Mouse (Mus musculus) NIH3T3 (cell line): ENCODE data around the gene Tox3.

ENCODE experiments used
- DNase-seq: peaks from one replicate; pipeline ENCODE4 v3.0.0-alpha.2; 2012; ENCODE audit warnings: low read depth

Gene Tox3

GRCm38 (mm10) chr8:90348178-90348925, at the start of gene Tox3:
Gene Tox3 (minus strand): TSS chr8:90348343.
- no peak for DNase-seq

GRCm38 (mm10) chr8:90392643-90393042, 44.5 kb upstream of the Tox3 start:
- DNase-seq = no peak

GRCm38 (mm10) chr8:90391483-90392074, 43.4 kb upstream of the Tox3 start:
- DNase-seq = no peak

- DNase-seq = no peak
Observed at GRCm38 (mm10) chr8:90390827-90391226, 42.7 kb upstream of the Tox3 start.

- no peak for DNase-seq
Observed at GRCm38 (mm10) chr8:90379064-90379463, 30.9 kb upstream of the Tox3 start.

GRCm38 (mm10) chr8:90378036-90378435, 29.9 kb upstream of the Tox3 start:
- DNase-seq = no peak

GRCm38 (mm10) chr8:90371611-90372222, 23.6 kb upstream of the Tox3 start:
- DNase-seq = no peak

GRCm38 (mm10) chr8:90369876-90370275, 21.7 kb upstream of the Tox3 start:
- DNase-seq = no peak

- no peak for DNase-seq
Observed at GRCm38 (mm10) chr8:90356729-90357128, 8.6 kb upstream of the Tox3 start.

- no peak for DNase-seq
Observed at GRCm38 (mm10) chr8:90354782-90355181, 6.6 kb upstream of the Tox3 start.

GRCm38 (mm10) chr8:90353960-90354540, 5.9 kb upstream of the Tox3 start:
- DNase-seq = no peak

- DNase-seq = no peak
Observed at GRCm38 (mm10) chr8:90353499-90353898, 5.4 kb upstream of the Tox3 start.

- DNase-seq = no peak
Observed at GRCm38 (mm10) chr8:90352991-90353390, 4.8 kb upstream of the Tox3 start.

- DNase-seq = no peak
Observed at GRCm38 (mm10) chr8:90349709-90350562, 1.8 kb upstream of the Tox3 start.

- no peak for DNase-seq
Observed at GRCm38 (mm10) chr8:90348926-90349683, 962 bp upstream of the Tox3 start.

GRCm38 (mm10) chr8:90347581-90348177, 464 bp downstream of the Tox3 start:
- DNase-seq = no peak

GRCm38 (mm10) chr8:90346880-90347535, 1.1 kb downstream of the Tox3 start:
- no peak for DNase-seq

- DNase-seq = no peak
Observed at GRCm38 (mm10) chr8:90346138-90346879, 1.8 kb downstream of the Tox3 start.
